Mouse (Mus musculus) spleen, adult 2 months (tissue): ENCODE results near the gene Atoh1.

Source experiments
- CTCF ChIP-seq: fragments of 200-500 bp; IDR thresholded peaks from 2 replicates; pipeline ENCODE4 v1.5.1; 2011; ENCODE audit warnings: mild to moderate bottlenecking, inconsistent platforms; ENCODE audit not compliant: insufficient read depth, insufficient read length, insufficient replicate concordance; ENCODE audit errors: extremely low read depth
- POLR2A ChIP-seq: fragments of 200-500 bp; IDR thresholded peaks from 2 replicates; pipeline ENCODE4 v1.6.1; 2011; ENCODE audit warnings: low read depth, low read length, inconsistent platforms

DNA sequence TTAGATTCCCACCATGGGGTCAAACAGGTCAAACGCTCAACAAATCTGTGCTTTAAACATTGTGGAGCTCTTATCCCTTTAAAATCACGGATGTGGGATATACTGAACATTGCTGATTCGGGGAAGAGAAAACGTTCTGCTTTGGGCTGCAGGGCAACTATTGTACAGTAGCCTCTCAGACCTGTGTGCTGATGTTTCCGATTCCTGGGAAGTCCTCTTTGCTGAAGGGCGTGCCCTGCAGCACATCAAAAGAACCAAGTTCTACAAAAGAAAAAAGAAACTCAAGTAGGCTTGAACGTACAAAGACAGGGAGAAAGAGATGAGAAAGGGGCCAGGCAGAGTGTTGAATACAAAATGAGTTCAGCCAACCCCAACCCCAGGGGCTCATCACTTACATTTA lies 34.2 kb upstream of the Atoh1 start:
- TF ChIP-seq CTCF (no peak), POLR2A (no peak)
